Mouse (Mus musculus): ENCODE measurements around the gene Sft2d2. TPM values are rescaled to one million over a fixed set of nuclear protein-coding genes. Genes with fewer than 3 reads are reported as not detected.

Gene Sft2d2
- total RNA-seq, 4 experiments from 2014 or later = 14.2 to 18.1 (median 15.5) TPM

DNA sequence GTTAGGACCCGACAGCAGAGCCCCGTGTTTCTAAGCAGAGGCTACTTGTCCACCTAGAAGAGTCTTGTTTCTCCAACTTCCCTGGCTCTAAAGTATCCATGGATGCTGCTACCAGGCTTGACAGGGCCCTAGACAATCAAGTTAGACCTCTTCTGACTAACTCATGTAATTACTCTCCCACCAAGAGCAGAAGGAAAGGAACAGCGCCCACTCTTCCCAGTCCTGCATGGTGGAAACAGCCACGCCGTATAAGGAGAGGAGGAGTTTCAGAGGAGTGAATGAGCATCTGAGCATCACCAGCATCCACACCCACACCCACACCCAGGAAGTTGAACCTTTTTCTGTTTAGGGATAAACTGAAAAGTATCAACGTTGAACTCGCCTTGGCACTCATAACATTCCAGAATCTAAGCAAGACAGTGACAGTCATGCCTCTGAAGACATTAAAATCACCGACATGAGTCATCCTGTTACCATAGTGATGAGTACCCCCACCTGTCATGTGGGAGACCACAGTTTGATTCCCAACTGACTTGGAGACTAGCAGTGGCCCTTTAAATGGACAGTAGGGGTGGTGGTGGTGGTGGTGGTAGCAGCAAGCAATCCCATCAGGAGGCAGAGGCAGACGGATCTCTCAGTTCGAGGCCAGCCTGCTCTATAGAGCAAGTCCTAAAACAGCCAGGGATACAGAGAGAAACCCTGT lies 3.5 kb downstream of the Sft2d2 start:
- no peak for DNase-seq (ENCODE audit: low spot score)

DNA sequence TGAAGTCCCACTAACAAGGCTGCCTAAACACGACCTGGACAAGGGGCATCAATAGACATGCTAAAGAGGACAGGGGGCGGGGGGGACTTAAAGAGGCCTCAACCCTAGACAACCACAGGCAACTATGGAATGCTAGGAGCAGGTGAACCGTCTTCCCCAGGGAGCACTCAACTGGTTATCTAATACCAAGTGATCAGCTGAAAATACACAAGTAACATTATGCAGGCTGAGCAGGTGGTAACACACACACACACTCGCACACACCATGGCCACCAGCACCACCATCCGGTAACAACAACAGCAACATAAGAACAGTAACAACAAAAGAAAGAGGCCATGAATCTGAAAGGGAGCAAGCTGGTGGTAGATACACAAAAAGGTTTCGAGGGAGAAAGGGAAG lies 4.2 kb downstream of the Sft2d2 start:
- no peak for DNase-seq (ENCODE audit: low spot score)

DNA sequence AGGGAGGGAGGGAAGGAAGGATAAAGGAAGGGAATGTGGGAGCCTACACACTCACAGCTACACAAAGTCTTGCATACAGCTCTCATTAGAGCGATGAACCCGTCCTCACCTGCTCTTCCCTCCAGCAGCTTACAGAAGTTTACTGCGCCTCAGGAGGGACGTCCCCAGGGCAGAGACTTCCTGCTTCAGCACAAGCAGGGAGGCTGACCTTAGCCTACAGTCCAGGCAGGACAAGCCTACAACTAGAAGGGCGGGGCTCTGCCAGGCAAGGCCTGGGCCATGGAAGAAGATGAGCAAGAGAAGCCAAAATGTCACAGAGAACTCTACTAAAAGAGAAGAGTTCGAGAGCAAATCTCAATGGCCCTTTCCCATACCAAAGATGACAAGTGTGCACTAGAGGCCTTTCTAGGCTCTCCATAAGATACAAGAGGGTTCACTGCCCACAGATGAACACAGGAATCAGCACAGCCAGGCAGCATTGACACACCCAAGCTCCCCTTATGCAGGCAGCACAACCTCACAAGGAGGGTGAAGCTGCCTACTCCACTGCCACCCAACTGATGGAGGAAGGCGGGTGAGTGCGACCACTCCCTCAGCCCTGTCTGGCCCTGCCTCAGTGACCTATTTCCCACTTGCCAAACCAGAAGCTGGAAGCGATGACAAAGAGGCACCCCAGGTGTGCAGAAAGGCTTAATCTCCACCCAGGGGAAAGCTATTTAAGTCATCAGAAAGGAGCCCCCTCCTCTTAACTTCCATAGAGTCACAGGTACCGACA lies 5.2 kb downstream of the Sft2d2 start:
- DNase-seq (ENCODE audit: low spot score) = no peak

DNA sequence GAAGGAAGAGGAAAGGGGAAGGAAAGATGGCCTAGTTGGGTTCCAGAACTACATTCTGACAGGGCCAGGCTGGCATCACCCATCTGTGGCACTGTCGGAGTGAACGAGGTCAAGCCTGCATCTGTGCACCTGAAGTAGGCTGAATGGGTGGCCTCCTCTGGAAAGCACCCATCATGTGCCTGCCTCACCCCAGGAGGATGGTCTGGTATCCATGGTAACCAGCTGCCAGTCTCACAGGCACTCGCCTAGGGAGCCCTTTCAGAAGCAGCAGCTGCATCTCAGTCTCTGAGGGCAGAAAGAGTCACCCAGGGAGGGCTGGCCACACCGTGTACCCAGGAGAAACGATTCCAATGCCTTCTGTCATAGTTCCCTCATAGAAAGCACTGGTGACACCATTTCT lies 6.9 kb downstream of the Sft2d2 start:
- no peak for DNase-seq (ENCODE audit: low spot score)

DNA sequence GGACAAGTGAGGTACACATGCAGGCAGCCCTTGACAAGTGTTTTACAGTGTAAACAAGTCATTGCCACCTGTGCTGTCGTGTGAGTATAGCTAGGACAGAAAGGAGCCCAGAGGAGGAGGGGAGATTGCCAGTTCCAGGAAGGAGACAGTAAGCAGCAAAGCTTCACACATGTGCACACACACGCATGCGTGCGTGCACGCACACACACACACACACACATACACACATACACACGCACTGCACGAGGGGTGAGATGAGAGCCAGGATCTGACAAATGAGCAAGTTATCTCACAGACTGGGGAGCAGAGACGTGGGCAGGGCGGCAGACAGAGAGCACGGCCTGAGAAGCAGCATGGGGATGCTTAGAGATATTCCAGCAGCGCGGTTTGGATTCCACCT lies 7.7 kb downstream of the Sft2d2 start:
- DNase-seq (ENCODE audit: low spot score) = no peak

DNA sequence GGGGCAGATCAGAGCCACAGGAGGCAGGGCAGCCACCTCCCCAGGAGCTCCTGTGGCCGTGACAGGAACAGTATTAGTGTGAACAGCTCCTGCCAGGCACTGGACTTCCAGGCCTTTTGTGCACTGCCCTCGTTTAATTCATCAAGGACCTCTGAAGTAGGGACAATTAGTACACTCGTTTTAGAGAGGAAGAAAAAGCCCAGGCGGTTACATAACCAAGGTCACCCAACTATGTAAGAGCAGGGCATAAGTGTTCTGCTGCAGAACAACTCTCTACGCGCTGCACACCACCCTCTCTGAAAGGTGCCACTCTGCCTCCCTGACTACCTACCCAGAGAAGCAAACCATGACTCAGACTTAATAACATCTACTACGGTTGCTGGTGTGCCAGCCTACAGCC lies 9.1 kb downstream of the Sft2d2 start:
- no peak for DNase-seq (ENCODE audit: low spot score)

DNA sequence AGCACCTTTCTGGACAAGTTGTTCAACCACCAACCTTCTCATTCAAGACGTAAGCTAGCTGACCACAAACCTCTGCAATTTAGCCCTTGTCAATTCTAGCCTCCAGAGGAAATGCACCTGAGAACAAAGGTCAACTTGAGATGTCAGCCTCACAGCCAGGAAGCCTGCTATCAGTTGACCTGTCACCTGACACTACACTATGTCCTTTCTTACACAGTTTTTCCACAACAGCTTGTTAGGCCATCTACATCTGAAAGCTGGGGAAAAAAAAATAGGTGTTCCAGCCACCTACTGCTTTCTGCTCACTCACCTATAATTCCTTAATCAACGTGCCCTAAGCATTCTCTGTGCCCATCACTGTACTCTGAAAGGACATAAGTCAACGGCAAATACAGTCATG lies 10.1 kb downstream of the Sft2d2 start:
- no peak for DNase-seq (ENCODE audit: low spot score)

DNA sequence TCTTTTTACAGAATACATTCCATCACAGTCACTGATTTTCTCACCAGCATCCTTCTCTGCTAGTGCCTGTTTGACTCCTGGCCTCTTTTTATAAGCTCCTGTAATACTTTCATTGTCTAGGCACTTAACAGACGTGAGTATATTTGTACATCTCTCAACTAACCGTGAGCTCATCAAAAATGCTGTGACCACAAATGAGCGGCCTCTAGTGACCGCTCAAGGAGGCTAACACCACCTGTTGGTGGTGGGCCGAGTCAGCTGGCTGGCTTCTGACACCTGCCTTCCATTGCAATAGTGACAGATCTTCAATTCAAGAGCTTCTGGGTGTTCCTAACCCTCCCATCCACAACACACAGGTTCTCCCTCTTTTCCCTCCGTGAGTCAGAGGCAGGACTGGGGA lies 10.8 kb downstream of the Sft2d2 start:
- no peak for DNase-seq (ENCODE audit: low spot score)

DNA sequence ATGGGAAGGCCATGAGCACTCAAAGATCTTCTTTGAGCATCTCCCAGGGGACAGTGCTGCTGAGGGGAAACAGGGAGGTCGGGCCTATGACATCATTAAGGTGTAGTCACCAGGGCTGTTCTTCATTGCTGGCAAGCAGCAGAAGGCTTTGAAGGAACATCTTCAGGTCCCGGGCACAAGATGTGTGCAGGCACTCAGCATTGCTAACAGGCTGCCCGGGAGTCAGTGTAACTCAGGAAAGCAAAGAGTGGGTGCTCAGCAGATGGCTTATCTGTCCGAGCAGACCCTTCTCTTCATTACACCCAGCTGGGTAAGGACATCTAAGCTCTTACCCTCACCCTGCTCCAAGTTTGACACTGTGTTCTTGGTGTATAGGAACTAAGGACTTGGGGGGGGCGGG lies 14.9 kb downstream of the Sft2d2 start:
- DNase-seq (ENCODE audit: low spot score) = no peak

DNA sequence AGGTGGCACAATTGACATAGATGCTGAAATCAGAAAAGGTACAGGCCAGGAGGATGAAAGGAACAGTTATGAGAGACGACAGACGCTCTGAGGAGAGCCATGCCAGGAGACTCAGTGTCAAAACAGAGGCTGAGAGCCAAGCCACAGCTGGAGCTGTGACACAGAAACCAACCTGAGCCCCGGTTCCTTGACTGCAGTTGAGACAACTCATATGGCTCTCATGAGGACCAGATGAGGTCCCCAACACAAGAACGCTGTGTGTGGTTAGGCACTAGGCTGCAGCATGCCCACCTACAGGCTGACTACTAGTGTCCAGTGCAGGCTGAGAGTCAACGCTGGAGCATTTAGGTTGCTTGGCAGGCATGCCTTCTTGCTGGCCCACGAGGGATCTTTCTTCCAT lies 16.2 kb downstream of the Sft2d2 start:
- no peak for DNase-seq (ENCODE audit: low spot score)

DNA sequence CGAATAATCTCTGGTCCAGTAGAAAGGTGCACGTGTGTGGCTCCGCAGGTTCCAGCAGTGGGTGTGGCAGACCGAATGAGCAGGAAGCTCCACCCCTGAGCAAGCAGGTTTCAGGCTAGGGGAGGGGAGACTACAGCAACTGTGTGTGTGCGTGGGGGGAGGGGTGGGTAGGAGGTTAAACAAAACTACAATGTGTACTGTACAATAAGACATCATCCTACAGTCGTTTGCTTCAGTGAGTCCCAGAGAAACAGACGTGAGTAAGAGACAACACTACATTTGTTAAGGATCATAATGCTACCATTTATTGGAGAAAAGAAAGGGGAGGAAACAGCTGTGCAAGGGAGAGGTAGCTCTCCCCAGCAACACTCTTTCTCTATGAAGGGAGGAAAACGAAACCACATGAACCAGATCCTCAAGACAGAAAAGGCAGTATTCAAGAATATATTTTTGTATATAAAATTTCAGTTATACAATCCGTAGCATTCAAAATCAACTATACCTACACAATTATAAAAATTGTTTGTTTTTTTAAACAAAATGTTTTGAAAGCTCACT lies 20.1 kb downstream of the Sft2d2 start:
- DNase-seq (ENCODE audit: low spot score) = no peak

DNA sequence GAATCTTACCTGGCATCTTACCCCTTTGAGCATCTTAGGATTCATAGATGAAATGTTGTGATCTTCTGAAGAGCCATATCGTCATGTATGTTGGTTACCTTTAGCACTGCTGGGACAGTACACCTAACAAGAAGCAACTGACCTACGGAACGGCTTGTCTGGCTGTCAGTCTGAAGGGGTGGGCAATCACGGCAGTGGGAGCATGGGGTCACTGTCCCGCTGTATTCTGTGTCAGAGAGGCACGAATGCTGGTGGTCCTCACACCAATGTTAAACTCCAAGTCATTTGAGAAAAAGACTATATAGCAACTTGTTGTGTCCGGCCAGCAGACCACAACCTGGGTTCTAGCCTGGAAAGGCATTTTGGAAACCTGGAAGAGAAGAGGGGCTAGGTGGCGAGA lies 23.0 kb downstream of the Sft2d2 start:
- DNase-seq (ENCODE audit: low spot score) = no peak

DNA sequence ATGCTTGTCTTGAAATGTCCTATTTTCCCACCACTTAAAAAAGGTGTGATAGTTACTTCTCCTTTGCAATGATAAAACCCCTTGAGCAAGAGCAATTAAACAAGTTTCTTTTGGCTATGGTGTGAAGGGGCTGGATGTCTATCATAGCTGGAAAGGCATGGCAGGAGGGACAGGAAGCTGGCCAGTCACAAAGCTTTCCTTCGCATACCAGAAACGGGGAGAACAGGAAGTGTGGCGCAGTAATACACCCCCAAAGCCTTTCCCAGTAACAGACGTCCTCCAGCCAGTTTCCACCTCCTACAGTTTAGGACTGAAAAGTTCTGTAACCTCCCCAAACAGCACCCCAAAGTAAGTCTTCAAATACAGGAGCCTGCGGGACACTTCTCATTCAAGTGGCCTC lies 24.1 kb downstream of the Sft2d2 start:
- no peak for DNase-seq (ENCODE audit: low spot score)

DNA sequence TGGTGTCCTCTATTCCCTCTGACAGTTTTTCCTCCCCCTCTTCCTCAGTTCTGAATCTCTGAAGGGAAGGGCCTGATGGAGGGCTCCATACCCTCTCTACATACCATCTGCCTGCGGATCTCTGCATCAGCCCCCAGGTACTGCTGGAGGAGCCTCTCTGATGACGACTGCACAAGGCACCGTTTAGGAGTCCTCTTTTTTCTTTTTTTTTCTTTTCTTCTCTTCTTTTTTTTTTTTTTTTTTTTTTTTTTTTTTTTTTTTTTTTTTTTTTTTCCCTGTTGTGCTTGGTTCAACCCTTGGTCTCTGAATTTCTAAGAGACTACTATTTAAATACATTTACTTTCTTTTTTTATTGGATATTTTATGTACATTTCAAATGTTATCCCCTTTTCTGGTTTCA lies 24.8 kb downstream of the Sft2d2 start:
- no peak for DNase-seq (ENCODE audit: low spot score)

DNA sequence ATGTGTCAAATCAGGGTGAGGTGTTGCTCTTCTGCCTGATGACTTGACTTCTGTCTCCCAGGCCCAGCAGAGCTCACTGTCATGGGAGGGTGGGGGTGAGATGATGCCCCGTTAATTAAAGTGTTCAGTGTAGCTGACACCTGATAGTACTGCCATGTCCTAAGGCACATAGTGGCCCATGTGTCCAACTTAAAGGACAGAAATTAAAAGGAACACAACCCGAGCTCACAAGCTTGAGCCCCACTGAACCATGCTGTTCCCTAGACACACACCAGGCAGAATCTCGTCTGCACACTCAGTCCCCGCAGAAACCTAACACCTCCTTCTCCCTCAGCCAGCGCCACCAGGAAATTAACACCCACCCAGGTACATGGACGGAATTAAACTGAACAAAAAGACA lies 29.3 kb downstream of the Sft2d2 start:
- no peak for DNase-seq (ENCODE audit: low spot score)

DNA sequence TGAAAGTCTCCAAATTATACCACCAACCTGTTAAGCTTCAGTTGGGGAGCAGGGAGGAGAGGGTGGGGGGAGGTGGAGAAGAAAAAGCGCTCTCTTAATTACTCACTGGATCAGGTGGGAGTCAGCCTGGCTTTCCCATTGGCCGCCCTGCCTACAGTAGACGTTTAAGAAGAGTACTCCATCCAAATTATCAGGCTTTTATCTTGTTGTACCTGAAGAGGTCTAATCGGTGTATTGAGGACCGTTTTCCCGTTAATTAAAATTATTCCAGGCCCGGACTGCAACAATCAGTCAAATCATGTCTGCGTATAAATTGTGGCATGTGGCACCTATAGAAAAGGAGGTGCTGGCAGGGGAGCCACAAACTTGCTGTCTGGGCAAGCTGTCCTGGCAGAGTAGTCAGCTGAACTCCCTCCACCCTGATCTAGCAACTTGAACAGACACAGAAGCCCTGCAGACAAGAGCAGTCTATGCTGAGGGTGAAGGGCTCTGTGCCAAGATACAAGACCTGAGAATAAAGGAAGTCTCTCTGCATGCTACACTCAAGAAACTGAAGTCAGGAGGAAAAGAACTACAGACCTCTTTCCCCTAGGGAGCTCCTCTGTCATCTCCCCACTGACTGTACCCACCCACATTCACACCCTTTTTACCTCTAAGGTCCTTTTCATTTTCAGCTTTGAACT lies 33.4 kb downstream of the Sft2d2 start, which contains the start of gene Tbx19:
Gene Tbx19, minus strand, starts transcription at position 51 of the 683 bp plus-strand sequence.
- no peak for DNase-seq (ENCODE audit: low spot score)

DNA sequence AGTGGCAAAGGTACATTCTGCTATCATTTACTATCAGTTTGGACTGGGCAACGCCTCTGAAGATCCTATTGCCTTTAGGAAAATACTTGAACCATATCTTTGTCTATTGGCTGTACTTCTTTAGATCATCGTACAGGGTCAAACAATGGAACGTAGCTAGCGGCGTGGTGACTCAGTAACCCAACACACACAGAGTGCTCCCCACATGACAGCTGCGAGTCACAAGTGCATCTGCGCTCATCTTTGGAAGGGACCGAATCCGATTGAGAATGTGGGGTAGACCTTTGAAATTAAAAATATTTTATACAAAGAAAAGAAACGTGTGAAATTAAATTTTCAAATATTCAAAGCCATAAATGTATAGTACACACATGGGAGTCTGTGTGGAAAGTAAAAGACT lies 35.4 kb downstream of the Sft2d2 start:
- no peak for DNase-seq (ENCODE audit: low spot score)

DNA sequence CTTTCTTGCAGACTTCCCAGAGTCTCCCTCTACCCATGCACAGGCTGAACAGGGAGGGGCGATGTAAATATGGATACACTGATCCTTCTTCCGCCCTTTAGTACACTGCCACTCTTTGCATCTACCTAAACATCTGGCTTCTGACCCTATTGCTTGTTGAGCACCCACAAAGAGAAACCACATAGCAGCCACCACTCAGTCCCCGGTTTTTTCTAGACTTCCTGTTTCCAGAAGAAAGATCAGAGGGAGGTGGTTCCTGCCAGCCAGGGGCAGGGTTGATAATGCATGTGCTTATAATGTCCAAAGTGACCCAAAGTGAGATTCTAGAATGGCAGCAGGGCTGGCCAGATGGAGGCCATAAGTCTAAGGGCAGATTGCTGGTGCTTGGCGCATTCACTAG lies 40.1 kb downstream of the Sft2d2 start:
- DNase-seq (ENCODE audit: low spot score) = no peak

DNA sequence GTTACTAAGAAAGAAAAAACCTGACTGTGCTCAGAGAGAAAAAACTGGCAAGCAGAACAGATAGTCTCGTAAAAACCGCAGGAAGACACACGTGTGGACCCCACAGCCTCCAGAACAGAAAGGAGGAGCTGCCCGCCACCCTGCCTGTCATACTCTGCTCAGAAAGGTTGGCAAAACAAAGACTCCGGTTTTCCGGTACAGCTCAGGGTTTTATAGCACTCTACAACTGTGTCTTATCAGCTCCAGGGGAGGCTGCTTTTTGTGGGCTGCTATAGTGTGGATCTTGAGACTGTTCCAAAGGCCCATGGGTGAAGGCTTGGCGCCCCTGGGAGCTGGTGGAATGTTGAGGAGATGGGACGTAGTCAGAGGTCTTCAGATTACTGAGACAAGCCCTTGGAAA lies 43.0 kb downstream of the Sft2d2 start:
- no peak for DNase-seq (ENCODE audit: low spot score)

DNA sequence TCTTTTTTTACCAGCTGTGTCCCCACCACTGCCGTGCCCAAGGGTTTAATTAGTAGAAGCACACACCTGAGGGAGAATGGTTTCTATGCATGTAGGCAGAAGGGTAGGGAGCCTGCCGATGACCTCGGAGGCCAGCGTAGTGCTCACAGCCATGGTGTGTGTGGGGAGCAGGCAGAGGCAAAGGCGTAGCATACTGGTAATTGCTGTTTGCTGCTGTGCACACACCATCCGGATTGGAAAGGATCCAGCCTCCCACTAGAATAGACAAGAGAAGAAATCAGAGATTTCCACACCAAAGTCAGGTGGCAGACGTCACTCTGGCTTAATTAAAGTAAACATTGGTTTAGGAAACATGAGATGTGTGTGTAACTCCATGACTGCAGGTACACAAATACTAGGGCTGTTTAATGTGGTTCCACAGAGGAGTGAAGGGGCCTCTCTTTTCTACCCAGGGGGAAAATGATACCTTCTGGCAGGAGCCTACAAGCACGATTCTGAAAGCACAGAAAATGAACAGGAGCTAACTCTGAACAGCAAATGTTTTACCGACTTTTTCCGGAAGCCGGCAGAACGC lies 51.8 kb downstream of the Sft2d2 start:
- DNase-seq (ENCODE audit: low spot score) = no peak

DNA sequence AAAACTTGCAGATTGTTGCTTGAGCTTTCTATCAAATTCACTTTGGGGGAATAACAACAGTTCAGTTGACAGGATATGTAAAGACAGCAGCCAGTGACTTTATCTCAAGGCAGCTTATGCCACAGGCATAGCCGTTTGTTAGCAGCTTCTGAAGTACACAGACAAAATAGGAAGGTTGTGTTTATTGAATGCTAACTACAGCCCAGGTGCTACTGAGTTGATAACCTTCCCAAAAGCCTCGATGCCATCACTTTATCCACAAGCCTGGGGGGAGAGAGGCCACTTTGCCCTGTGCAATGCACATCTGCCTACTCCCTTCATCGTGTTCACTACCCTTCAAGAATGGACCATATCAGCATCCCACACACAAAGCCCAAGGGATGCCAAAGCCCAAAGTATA lies 54.0 kb downstream of the Sft2d2 start:
- DNase-seq (ENCODE audit: low spot score) = no peak

DNA sequence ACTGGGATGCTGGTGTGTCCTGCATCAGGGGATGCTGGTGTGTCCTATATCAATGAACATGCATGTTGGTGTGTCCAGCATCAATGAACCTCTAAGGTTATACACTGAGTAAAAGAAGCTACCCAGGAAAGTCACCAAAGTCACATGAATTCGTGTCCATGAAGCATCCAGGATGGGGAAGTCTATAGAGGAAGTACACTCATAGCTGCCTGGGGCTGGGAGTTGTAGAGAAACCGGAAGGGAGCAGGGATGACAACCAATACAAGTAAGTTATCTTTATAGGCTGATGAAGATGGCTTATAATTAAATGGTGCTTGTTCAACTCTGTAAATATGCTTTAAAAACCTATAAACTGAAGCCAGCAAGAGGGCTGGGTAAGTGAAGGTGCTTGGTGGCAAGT lies 60.4 kb downstream of the Sft2d2 start:
- DNase-seq (ENCODE audit: low spot score) = no peak
